Mouse (Mus musculus): ENCODE data around the gene Gm20388.

DNA sequence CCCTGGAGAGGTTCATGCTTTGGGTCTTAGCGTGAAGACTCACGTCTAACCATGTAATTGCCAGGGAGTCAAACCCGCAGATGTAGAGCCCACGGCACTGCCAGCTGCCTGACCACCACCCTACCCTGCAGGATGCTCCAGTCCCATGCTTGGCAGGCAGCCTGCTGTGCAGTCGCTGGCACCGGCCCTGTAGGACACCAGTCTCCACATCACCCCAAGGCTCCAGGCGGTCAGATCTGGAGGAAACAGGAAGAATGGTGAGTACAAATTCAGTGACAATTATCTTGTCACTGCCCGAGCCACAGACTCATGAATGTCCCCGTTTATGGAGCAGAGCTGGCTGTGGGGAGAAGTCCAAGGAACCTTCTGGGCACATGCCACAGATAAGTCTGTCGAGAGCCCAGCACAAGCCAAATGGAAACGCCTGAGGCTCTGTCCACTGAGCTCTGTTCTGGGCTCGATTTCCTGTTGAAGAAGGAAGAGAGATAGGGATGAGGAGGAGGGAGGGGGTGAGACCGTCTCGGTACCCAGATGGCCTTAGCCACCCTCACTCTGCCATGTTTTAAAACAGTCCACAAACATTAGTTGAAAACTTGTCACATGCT lies 1006.3 kb downstream of the Gm20388 start:
- TF ChIP-seq GATA1 (IDR thresholded peaks at IDR 0.05; ENCODE audit: low read length) (no peak), TAL1 (IDR thresholded peaks at IDR 0.05; ENCODE audit: low read length) (no peak)

Data from erythroblast, embryonic 14.5 days (primary cell).